Mouse (Mus musculus): ENCODE measurements around the gene Ccdc36.

GRCm38 (mm10) chr9:108459939-108460318, 31.6 kb upstream of the Ccdc36 start:
- no peak for TF ChIP-seq CTCF (IDR thresholded peaks at IDR 0.05; ENCODE audit: low read depth)
- no peak for TF ChIP-seq EP300 (IDR thresholded peaks at IDR 0.05; ENCODE audit: low read depth)
